In the genomic region with DNA sequence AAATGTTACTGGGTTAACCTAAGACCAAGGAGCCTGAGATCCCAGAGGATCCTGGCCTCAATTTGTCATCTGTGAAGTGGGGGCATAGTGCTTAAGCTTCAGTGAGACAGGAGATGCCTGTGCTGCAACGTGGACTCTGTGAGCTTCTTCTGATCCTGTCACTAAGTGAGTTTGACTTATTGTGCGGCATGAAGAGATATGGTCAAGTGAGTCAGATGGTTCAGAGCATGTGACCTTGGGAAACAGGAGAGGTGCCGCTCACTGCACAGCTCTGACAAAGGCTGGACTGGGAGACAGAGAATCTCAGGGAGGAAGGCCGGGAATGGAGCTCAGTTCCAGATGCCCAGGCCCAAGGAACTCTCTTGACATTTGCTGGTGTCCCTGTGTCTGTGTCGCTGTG, we compare ENCODE assay signal across 25 mouse cellular contexts. TPM values are rescaled to one million over a fixed set of nuclear protein-coding genes. Genes with fewer than 3 reads are reported as not detected.
A peak's percentile ranks its signal among the peaks of the same experiment; 100 is the strongest.
DNase-seq lines count a peak whose midpoint lies in the region; ATAC-seq and TF ChIP-seq lines count a peak whose summit lies in the region.
"Had no signal": no experiment of that assay in that cellular context is flagged by ENCODE, and none has a peak within 500 bp of the region (broad histone marks: within the 10 kb centered on the region; RNA-seq: fewer than 3 reads in every experiment).

No protein-coding gene starts in this region.

- H3K27me3 ChIP-seq in heart, embryonic 13.5 days (replicated peaks): 0 out of 2 replicates have a peak, but pooled peaks cover 13% of the 10 kb centered on the region
- H3K27me3 ChIP-seq in embryonic facial prominence, embryonic 13.5 days: no peaks in the 10 kb centered on the region
- no peaks in the 10 kb centered on the region for H3K27me3 ChIP-seq in myocyte (ENCODE audit: control insufficient read depth, insufficient read depth, insufficient read length)
- H3K27me3 ChIP-seq: embryonic facial prominence, embryonic 15.5 days; neural tube, embryonic 15.5 days had no signal

- H3K36me3 ChIP-seq in heart, embryonic 13.5 days: no peaks in the 10 kb centered on the region
- no peaks in the 10 kb centered on the region for H3K36me3 ChIP-seq in embryonic facial prominence, embryonic 13.5 days
- no peaks in the 10 kb centered on the region for H3K36me3 ChIP-seq in myocyte (ENCODE audit: control insufficient read depth, insufficient read depth)
- H3K36me3 ChIP-seq: embryonic facial prominence, embryonic 15.5 days; forebrain, embryonic 10.5 days; hindbrain, embryonic 13.5 days; neural tube, embryonic 15.5 days had no signal

- no peak overlapping the region for H3K27ac ChIP-seq in heart, embryonic 13.5 days (replicated peaks)
- H3K27ac ChIP-seq in embryonic facial prominence, embryonic 13.5 days: peak overlapping the region; percentile 66
- H3K27ac ChIP-seq: forebrain, embryonic 10.5 days; heart, adult 2 months; hindbrain, embryonic 13.5 days; neural tube, embryonic 15.5 days had no signal

- WGBS in heart, embryonic 13.5 days: 40% methylated on average over 5 of the region's 5 CpGs
- WGBS in embryonic facial prominence, embryonic 13.5 days: 72% methylated on average over 5 of the region's 5 CpGs

- DNase-seq in heart, postnatal 14 days: no peak
- DNase-seq in adipocyte (ENCODE audit: low spot score): peak; percentile 34
- no peak for DNase-seq in layer of hippocampus, adult 8-10 months (ENCODE audit: low spot score in 2 of 2)
- DNase-seq: cerebellum, adult 18-20 months; cerebellum, postnatal 25 days; gastrocnemius, postnatal 25 days; kidney, adult 18-20 months; left cerebral cortex, postnatal 4 days; liver, postnatal 0 days; lung, postnatal 10 days; right cerebral cortex, adult 18-20 months; right cerebral cortex, postnatal 4 days; thymus, postnatal 36 days had no signal

- peak overlapping the region; percentile 50; the same call in 1 of the 2 replicates for H3K9ac ChIP-seq in heart, embryonic 13.5 days
- no peak overlapping the region for H3K9ac ChIP-seq in embryonic facial prominence, embryonic 13.5 days
- H3K9ac ChIP-seq: embryonic facial prominence, embryonic 15.5 days; hindbrain, embryonic 13.5 days; liver, postnatal 0 days; neural tube, embryonic 15.5 days had no signal

- H3K4me1 ChIP-seq in heart, embryonic 13.5 days: peaks cover 74% of the 10 kb centered on the region
- peaks cover 68% of the 10 kb centered on the region for H3K4me1 ChIP-seq in embryonic facial prominence, embryonic 13.5 days

- no peak for ATAC-seq in heart, embryonic 13.5 days (ENCODE audit: extremely low read depth, insufficient number of reproducible peaks, low FRiP score, low TSS enrichment)
- ATAC-seq in embryonic facial prominence, embryonic 13.5 days (ENCODE audit: insufficient number of reproducible peaks, insufficient read depth, low FRiP score, low TSS enrichment, low read depth): no peak
- ATAC-seq in activated CD4-positive, CD25-positive, alpha-beta regulatory T cell, adult 4 months: no peak
- ATAC-seq: forebrain, embryonic 16.5 days; liver, postnatal 0 days had no signal

- TF ChIP-seq POLR2A in myocyte (IDR thresholded peaks at IDR 0.05; ENCODE audit: insufficient read length, low read depth): no peak

- H3ac ChIP-seq in myocyte (ENCODE audit: control insufficient read depth, insufficient read length): no peak overlapping the region

- no peak overlapping the region for H3K4me2 ChIP-seq in heart, embryonic 13.5 days
- no peak overlapping the region for H3K4me2 ChIP-seq in embryonic facial prominence, embryonic 13.5 days
- peak overlapping the region; percentile 58 for H3K4me2 ChIP-seq in myocyte (ENCODE audit: low read depth)
- H3K4me2 ChIP-seq: embryonic facial prominence, embryonic 15.5 days; hindbrain, embryonic 13.5 days; liver, embryonic 11.5 days; midbrain, embryonic 11.5 days; neural tube, embryonic 15.5 days had no signal

- intact Hi-C loops in heart, postnatal 14 days (cut with DNase I): no loop called here

- H3K4me3 ChIP-seq in heart, embryonic 13.5 days: no peak overlapping the region
- no peak overlapping the region for H3K4me3 ChIP-seq in embryonic facial prominence, embryonic 13.5 days
- H3K4me3 ChIP-seq in myocyte: no peak overlapping the region
- H3K4me3 ChIP-seq: embryonic facial prominence, embryonic 15.5 days; forebrain, embryonic 10.5 days; heart, adult 2 months; hindbrain, embryonic 13.5 days; neural tube, embryonic 15.5 days had no signal

- no peaks in the 10 kb centered on the region for H3K9me3 ChIP-seq in heart, embryonic 13.5 days
- no peaks in the 10 kb centered on the region for H3K9me3 ChIP-seq in embryonic facial prominence, embryonic 13.5 days
- H3K9me3 ChIP-seq: embryonic facial prominence, embryonic 15.5 days; forebrain, embryonic 10.5 days; hindbrain, embryonic 13.5 days; neural tube, embryonic 15.5 days had no signal

- H3K79me2 ChIP-seq in myocyte (ENCODE audit: control insufficient read depth, insufficient read depth): no peaks in the 10 kb centered on the region

TF ChIP-seq in myocyte, 11 proteins besides CTCF, POLR2A, EP300 and RAD21:
- TF ChIP-seq USF1 (IDR thresholded peaks at IDR 0.05; ENCODE audit: low read depth): peak; percentile 91
- TF ChIP-seq MYOD1 (IDR thresholded peaks at IDR 0.05; ENCODE audit: control insufficient read depth in 1 of 3, insufficient read length in 2 of 3, low read depth in 2 of 3): no peak

RNA-seq across cellular contexts. Expression of a gene that starts 6.5 kb away (rescaled TPM):
- polyA plus RNA-seq in heart, embryonic 13.5 days (2015; fragmentation: Nextera tagmentation; extraction: Ambion mirVana): 173 and 181 TPM in 2 replicates
- total RNA-seq in heart, postnatal 14 days (2021): 100 to 1,000 TPM; 112 to 127 TPM
- 298 and 344 TPM in 2 replicates for polyA plus RNA-seq in embryonic facial prominence, embryonic 13.5 days (2015; fragmentation: Nextera tagmentation; extraction: Ambion mirVana)
- polyA plus RNA-seq in myocyte (2012; fragmentation: generic; extraction: Trizol): 167 TPM
- under 1 TPM in 1 of 2 experiments, not detected in 1; 0.48 TPM for polyA plus RNA-seq in activated CD4-positive, CD25-positive, alpha-beta regulatory T cell, adult 4 months (2017; shearing (Covaris generic))
- 10 to 100 TPM; 10.3 to 13.7 (median 11.0) TPM for total RNA-seq in layer of hippocampus, adult 8-10 months (2022)

RNA-seq across cellular contexts. Expression of a gene that starts 49.3 kb away (rescaled TPM):
- 8.2 and 9.6 TPM in 2 replicates for polyA plus RNA-seq in heart, embryonic 13.5 days (2015; fragmentation: Nextera tagmentation; extraction: Ambion mirVana)
- 10 to 100 TPM; 11.5 to 11.8 TPM for total RNA-seq in heart, postnatal 14 days (2021)
- polyA plus RNA-seq in embryonic facial prominence, embryonic 13.5 days (2015; fragmentation: Nextera tagmentation; extraction: Ambion mirVana): 12.8 and 15.6 TPM in 2 replicates
- 39.3 TPM for polyA plus RNA-seq in myocyte (2012; fragmentation: generic; extraction: Trizol)
- polyA plus RNA-seq in activated CD4-positive, CD25-positive, alpha-beta regulatory T cell, adult 4 months (2017; shearing (Covaris generic)): 1 to 10 TPM in 1 of 2 experiments, under 1 TPM in 1; 0.54 to 1.3 TPM
- total RNA-seq in layer of hippocampus, adult 8-10 months (2022): 100 to 1,000 TPM; 165 to 192 (median 179) TPM

Comparison
In these comparisons a context has a peak if more than half of its experiments do, and no peak if none do; other contexts are left out.
1. RNA of a gene that starts 6.5 kb away (polyA plus RNA-seq): 298 to 344 TPM in embryonic facial prominence, embryonic 13.5 days, 173 to 181 TPM in heart, embryonic 13.5 days and 167 TPM in myocyte (single experiment); 0.48 TPM in activated CD4-positive, CD25-positive, alpha-beta regulatory T cell, adult 4 months; every median in the first group is over 100 times any median in the second.